Mouse (Mus musculus): Measurements from ENCODE around the gene Ano1. TPM values are rescaled to one million over a fixed set of nuclear protein-coding genes. Genes with fewer than 3 reads are reported as not detected.

Gene Ano1
- total RNA-seq, 2 experiments from 2014 or later, result 2.4 to 4.6 TPM

DNA sequence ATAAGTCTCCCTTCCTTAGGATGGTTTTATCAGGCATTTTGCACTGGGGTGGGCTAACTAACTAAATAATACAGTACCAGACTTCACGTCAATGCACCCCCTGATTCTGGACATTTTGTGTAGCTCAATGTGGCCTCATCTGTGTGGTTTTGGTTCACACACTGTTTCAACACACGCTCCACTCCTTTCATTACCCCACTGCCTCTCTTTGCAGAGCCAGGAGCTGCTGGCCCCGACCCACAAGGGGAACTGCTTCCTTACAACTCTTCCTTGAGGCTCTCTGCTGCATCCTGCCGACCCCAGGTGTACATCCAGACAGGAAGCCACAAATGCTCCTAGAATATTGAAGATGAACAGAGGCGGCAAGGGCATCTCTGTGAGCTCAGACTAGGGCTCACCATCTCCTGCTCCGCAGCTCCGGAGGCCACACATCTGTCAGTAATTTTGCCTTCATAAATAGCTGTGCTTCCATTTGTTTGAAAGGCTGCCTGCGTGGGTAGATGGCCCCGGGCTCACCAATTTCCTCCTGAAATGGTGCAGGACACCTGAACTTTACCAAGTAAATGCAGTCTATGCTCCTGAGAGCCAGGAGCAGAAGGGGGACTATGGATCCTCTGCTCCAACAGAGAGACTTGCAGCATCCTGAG lies 17.8 kb upstream of the Ano1 start:
- DNase-seq (ENCODE audit: extremely low spot score in 1 of 2, low spot score in 1 of 2), result no peak

DNA sequence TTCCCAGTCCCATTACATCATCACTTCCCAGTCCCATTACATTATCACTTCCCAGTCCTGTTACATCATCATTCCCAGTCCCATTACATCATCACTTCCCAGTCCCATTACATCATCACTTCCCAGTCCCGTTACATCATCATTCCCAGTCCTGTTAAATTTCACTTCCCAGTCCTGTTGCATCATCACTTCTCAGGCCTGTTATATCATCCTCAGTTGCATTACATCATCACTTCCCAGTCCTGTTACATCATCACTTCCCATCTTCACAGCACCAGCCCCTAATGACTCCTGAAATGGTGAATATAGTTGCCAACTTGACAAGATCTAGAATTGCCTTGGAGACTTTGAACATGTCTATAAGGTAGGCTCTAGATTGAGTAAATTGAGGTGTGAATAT lies 17.1 kb upstream of the Ano1 start:
- DNase-seq (ENCODE audit: extremely low spot score in 1 of 2, low spot score in 1 of 2), result no peak

DNA sequence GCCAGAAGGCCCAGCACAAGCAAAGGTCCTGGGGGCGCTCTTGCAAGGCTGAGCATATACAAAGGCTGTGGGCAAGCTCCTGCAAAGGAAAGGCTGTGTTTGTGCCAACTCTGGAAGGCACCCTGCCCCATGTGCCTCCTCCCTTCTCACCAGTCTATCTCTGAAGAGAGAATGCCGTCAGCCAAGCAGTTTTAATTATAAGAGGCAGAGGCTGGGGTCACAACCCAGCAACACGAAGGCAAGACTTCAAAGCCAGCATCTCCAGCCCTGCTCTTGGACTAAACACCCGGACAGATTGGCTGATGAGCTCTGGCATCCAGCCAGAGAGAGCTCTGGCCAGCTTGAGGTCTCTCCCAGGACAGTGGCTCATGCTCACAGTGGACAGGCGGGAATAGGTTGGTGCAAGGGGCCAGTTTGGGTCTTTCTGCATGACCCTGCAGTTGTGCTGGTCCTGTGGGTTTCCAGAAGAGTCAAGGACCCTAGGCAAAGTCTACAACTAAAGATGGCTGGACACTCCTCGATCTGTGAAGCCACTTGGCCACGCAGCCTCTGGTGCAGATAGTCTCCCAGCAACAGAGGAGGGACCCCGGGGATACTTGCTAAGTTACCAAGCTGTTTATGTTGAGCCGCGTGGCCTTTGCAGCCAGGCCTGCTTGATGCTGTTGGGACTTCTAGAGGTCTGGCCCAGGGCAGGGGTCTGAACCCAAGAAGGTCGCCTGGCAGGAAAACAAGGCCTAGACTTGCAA lies 12.9 kb upstream of the Ano1 start:
- no peak for DNase-seq (ENCODE audit: extremely low spot score in 1 of 2, low spot score in 1 of 2)

DNA sequence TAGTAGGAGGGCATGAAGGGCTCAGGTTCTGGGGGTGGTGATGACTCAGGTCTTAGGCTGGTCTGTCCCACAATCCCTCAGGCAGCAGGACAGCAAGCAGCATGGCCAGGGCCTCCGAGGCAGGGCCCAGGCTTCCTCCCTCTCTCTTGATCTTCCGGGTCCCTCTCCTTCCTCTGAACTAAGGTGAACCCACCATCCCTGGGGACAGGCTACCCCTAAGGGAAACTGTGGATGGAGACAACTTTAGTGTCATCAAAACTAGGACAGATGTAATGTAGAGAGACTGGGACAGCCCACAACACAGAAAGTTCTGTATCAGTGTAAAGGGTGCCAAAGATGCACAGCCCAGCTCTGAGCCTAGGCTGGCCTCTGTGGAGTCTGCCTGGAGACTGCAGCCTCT lies 12.2 kb upstream of the Ano1 start:
- no peak for DNase-seq (ENCODE audit: extremely low spot score in 1 of 2, low spot score in 1 of 2)

DNA sequence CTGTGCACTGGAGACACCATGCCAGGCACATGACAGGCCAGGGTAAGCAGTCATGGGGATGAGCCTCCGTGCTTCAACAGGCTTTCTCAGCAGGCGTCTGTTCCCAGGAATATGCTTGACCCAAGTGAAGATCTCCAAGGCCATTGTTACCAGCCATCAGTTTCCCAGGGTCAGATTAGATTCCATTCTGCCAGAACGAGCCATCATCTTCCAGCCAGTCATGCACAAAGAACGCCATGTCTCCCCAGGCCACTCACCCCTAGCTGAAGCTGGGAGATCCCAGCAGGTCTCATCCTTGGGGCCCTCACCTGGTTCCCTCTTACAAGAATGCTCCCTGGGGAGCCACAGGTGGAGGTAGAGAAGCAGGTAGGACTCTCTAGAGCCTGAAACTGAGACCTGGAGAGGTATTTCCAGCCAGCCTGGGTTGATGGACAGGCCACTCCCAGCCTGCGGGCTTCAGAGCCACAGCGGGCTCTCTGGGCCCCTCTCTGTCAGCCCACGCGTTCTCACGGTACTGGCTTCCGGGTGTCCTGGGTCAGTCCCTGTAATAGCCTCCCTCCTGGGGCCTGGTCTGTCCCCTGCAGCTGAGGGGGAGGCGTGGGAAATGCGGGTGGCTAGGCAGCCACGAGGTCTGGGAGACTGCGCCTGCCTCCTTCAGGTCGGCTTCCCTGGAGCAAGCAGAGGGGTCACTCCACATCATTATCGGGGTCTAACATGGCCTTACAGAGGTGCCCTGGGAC lies 10.9 kb upstream of the Ano1 start:
- no peak for DNase-seq (ENCODE audit: extremely low spot score in 1 of 2, low spot score in 1 of 2)

DNA sequence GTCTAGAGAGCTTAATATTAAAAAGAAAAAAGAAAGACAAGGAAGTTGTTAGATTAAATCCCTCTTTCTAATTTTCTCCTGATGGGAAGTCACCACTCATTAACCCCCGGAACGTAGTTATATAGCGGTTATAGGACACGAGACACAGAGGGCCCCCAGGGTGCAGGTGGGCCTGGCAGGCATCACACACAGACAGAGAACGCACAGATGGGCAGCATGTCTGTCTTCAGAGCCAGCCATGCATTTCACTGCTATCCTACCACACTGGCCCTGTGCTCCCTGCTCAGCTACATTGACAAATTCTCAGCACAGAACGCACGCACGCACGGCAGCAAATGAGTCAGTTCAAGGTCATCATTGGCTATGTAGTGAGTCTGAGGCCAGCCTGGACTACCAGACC lies 8.5 kb upstream of the Ano1 start:
- DNase-seq (ENCODE audit: extremely low spot score in 1 of 2, low spot score in 1 of 2), result no peak

DNA sequence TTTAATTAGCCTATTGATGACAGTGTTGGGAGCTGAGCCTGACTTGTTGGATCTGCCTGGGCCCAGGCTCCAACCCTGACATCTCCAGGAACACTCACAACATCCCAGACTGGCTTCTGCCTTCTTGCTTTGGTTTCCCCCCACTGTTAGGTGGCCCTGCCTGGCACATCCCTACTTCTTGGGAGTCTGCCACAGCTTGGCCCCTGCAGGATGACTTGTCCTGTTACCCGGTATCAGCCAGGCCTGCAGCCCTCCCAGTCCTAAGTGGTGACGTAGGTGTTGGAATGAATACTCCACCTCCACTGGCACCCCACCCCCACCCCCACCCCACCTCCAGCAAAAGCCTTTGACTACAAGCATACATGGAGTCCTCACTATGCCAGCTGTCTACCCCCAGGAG lies 7.7 kb upstream of the Ano1 start:
- no peak for DNase-seq (ENCODE audit: extremely low spot score in 1 of 2, low spot score in 1 of 2)

DNA sequence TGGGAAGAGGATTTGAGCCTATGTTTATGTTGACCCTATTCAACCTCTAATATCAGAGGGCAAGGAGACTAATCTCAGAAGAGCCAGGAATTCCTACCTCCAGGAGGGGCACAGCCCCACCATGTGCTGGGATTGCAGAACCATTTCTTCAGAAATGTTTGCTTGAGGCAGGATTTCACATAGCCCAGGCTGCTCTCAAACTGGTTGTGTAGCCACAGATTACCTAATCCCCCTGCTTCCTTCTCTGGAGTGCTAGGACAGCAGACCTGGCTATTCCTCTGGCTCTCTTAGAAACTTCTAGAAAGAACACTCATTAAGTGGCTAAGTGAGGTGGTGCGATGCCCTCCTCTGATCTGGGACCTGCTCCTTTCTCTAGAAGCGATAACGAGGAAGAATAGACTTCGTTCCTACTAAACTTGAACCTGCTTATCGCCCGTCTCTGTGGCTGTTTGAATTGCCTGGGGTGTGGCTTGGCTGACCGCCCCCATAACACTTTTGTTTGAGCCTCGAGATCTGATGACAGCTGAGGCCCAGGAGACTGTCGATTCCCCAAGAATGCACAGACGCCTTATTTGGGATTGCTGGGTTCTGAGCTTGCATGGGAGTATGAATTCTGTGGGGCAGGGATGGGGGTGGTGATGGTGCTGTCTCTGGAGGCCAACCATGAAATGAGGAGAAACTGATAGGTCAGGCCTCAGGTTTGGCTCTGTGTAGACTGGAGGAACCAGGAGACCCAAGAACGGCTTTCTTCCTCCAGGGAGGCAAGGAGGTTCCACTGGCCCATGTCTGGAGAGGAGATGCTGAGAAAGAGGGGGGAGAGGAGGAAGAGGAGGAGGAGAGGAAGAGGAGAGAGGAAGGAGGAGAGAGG lies 4.0 kb upstream of the Ano1 start:
- DNase-seq (ENCODE audit: extremely low spot score in 1 of 2, low spot score in 1 of 2), result no peak

DNA sequence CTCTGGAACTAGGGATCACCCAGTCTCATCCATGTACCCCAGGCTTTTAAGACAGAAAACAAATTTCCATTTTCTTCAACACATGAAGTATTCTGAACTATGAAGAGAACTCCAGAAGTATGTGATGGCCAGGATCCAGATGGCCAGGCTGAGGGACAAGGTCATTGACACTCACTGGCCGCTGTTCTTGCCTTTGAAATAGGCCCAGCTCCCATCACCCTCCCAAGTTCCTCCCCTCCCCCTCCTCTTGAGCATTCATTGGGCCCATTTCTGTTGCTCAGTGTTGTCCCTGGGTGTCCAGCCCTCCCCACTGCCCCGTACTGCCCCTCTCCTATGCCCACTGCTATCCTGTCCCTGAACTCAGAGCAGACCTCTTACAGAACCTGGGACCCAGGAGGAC lies 2.9 kb upstream of the Ano1 start:
- no peak for DNase-seq (ENCODE audit: extremely low spot score in 1 of 2, low spot score in 1 of 2)

DNA sequence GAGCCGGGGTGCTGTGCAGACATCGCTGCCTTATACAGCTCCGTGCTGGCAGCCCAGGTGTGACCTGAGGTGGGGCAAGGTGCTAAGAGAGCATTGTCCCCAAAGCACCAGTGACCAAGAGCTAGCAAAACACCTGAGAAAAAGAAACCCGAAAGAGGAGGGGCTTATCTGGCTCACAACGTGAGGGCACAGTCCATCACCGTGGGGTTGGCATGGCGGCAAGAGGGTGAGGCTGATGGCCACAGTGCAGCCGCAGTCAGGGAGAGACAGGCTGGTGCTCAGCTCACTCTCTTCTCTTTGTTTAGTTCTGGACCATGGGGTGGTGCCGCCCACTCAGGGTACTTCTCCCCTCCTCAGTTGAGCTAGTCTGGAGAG lies 1.9 kb upstream of the Ano1 start:
- no peak for DNase-seq (ENCODE audit: extremely low spot score in 1 of 2, low spot score in 1 of 2)

DNA sequence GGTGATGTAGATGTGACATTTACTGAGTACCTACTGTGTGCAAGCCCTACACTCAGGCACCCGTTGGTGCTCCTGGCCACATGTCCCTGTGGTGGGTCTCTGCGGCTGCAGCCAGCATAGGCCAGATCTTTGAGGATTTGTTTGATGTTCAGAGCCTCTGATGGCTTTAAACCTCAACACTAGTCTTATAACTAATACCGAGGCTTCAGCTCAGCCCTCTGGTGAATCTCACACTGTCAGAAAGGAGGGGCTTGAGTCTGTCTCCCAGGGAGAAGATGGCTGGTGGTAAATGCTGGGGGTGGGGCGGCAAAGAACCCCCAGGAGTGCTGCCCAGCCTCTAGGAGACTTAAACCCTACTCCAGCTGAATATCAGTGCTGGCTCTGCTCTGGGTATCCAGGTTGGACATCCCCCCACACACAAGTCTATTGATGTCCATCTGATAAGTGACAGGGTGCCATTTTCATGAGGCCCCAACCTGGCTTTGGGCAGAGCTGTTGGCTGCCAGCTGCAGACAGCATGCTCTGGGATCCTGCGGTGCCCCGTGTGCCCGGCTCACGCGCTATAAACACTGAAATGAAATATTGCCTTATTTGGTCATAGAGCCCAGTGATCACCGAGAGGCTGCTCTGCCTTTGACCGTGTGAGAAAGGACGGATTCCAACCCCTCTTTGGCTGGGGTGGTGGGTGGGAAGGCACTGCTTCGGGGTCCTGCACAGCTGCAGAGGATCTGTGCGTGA lies 1.3 kb upstream of the Ano1 start:
- DNase-seq (ENCODE audit: extremely low spot score in 1 of 2, low spot score in 1 of 2), result no peak

DNA sequence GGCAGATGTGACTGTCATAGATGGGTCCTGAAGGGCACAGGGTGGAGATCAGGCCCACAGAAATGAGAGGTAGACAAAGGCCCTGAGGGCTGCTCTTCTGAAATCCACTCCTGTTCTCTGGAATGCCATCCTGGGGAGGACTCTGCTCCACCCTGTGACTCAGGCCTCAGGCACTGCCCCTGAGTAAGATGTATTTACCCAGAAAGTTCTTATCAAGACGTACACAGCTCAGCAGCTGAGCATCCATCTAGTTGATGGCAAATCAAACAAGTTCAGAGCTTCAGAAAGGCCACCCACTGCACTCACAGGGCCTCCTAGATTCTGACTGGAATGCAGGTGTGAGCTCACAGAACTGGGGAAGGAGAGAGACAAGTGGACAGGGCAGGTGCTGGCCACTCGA lies 4.0 kb downstream of the Ano1 start:
- DNase-seq (ENCODE audit: extremely low spot score in 1 of 2, low spot score in 1 of 2), result no peak

DNA sequence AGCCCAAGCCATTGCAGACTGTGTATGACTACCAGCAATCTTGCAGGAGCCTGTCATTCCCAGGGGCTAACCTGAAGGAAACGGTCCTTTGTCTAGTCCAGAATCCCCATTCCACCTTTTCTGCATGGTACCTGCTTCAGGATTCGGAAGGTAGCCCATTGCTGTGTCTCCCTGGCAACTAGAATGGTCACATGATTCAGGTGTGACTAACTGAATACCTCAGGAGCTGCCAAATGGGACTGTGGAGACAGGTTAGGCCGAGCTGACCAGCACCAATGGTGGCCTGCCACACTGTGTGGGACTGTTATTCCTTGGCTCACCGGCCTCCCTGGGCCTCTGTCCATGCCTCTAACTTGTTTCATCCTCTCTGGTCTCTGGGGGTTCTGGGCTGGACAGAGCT lies 5.3 kb downstream of the Ano1 start:
- no peak for DNase-seq (ENCODE audit: extremely low spot score in 1 of 2, low spot score in 1 of 2)

DNA sequence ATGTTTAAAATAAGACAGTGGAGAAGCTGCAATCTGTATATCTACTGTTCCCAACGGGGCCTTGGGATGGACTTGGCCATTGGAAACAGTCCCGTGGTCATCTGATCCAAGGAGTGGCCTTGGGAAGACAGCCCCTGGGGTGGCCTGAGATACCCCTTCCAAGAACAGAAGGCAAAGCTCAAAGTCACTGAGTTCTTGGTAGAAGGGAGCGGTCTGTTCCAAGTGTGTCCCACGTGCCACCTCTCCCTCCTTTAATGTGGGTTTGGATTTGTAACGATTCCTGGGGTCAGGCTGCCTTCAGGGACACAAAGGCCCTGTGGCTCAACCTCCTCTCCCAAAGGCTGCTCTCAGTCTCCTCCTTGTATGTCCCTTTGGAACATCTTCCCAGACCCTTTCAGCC lies 7.9 kb downstream of the Ano1 start:
- DNase-seq (ENCODE audit: extremely low spot score in 1 of 2, low spot score in 1 of 2), result no peak

DNA sequence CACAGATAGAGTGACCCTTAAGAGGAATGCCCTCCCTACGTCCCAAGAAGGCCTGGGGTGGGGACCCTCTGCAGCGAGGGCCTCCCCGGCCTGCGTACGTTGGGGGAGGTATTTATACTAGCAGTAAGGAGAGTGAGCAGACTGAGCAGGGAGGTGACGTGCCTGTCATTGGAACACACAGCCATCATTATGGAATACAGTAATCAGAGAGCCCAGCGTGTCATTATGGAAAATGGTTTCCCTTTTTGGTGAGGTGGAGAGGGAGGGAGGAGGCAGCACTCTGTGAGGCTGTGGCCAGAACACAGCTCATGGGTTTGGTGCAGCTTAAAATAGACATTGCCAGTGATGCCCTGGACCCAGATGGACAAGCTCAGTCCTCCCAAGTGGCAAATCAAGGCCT lies 11.1 kb downstream of the Ano1 start:
- DNase-seq (ENCODE audit: extremely low spot score in 1 of 2, low spot score in 1 of 2), result no peak

DNA sequence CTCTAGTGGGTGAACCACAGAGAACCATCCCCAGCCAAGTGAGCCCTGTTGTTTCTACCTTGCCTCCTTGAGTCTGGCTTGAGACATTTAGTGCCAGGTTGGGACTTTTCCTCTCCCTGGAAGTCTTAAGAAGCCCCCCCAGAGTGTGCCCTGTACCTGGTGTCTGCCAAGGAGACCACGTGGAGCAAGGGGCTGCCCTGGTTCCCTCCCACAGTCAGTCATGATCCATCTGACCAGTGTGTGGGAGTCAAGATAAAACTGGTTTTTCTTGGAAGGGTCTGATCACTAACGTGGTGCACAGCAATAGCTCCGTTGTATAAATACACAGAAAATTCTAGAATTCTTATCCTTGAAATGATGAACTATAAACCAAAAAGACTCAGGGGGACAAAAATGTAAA lies 12.0 kb downstream of the Ano1 start:
- DNase-seq (ENCODE audit: extremely low spot score in 1 of 2, low spot score in 1 of 2), result no peak

DNA sequence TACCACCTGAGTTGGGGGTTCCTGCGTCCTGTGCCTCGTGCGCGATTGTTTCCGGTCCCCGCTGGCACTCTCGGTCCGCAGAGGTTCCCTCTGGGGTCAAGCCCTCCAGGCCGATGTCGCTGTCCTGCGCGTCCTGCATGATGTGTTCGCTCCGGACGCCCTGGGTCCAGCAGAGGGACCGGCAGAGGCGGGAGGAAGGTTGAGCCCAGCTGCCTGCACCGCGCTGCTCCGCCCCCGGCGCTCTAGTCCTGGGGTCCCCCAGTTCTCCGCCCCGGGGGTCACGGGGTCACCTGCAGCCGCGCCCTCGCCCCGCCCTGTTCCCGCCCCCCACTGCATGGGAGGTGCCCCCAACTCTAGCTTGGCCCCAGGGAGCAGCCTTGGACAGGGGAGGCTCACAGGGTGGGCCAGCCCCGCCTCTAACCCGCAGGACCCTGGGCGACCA lies 13.4 kb downstream of the Ano1 start:
- no peak for DNase-seq (ENCODE audit: extremely low spot score in 1 of 2, low spot score in 1 of 2)

DNA sequence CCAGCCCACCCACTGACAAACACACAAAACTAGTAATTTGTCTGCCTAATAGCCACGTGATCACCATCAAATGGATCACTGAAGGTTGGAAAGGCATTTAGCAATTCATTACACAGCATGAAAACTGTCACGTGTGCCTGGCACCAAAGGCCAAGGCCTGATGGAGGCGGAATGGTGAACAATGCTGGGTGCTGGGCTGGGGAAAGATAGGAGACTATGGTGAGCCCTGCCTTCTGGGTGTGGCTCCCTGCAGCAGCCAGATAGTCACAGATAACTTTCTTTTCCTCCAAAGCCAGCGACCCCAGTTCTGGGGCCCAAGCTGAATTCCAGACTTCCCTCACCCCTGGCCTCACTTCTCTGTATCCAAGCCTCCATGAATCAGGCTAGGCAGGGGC lies 19.9 kb downstream of the Ano1 start:
- no peak for DNase-seq (ENCODE audit: extremely low spot score in 1 of 2, low spot score in 1 of 2)

DNA sequence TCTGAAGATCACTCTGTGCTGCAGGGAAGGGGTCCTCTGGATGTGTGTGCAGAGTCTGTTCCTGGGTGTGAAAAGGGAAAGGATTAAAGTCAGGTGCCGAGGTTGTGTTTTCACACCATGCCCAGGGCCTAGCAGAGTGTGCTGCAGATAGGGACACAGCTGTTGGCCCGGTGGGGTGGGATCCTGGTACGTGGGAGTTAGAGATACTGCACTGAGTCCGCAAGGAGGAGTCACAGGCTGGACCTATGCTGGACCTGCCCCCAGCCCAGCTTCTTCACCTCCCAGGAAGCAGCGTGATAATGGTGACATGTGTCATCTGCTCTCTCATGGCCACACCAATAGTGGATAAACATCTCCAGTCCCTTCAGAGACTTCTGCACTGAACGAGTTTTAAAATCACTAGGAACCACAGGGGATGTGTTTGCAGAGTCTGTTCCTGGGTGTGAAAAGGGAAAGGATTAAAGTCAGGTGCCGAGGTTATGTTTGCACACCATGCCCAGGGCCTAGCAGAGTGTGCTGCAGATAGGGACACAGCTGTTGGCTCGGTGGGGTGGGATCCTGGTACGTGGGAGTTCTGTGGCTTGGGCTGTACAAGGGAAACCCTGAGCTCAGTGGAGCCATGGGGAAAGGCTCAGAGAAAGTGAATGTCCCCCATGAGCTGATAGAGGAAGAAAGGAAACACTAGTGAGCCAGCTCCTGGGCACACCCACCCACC lies 20.4 kb downstream of the Ano1 start:
- no peak for DNase-seq (ENCODE audit: extremely low spot score in 1 of 2, low spot score in 1 of 2)

DNA sequence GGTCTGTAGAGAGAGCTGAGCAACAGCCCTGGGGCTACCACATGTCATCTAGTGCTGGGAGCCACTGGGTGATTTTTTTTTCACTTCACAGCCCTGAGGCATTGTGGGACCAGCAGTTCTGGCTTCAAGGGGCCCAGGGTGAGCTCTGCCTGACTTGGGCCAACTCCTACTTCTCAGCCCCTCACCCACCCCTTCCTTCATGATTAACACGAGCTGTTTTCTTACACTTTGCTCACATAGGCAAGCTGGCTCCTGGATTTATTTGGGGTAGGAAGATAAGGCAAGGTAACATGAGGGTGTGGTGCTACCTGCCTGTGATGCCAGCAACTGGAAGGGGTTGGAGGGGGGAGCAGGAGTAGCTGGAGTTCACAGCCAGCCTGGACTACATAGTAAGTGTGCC lies 27.5 kb downstream of the Ano1 start:
- DNase-seq (ENCODE audit: extremely low spot score in 1 of 2, low spot score in 1 of 2), result no peak

Measured in layer of hippocampus, postnatal 25 days (tissue).